In the genomic region with DNA sequence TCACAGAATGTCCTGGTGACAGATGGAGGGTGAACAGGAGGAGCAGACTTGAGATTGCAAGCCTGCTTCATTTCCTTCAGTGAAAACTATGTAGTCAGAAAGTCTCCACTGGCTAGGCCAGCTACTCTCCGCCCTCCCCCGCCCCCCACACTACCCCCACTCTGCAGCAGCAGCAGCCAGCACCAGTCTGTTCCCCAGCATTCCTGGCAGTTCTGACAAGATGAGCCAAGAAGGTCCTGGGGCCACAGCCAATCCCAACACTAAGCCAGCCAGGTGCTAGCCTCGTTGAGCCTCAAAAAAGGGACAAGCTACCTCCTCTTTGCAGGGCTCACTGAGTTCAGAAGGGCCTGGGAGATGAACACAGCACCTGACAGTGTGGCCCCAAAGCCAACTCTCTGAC, we compare ENCODE assay signal across 18 mouse cellular contexts. TPM values are rescaled to one million over a fixed set of nuclear protein-coding genes. Genes with fewer than 3 reads are reported as not detected.
DNase-seq lines count a peak whose midpoint lies in the region; ATAC-seq lines count a peak whose summit lies in the region.
"Had no signal": no experiment of that assay in that cellular context is flagged by ENCODE, and none has a peak within 500 bp of the region (broad histone marks: within the 10 kb centered on the region; RNA-seq: fewer than 3 reads in every experiment).

No protein-coding gene starts in this region.

- H3K9ac ChIP-seq in heart, embryonic 16.5 days (ENCODE audit: low read length), result no peak overlapping the region
- no peak overlapping the region for H3K9ac ChIP-seq in neural tube, embryonic 13.5 days
- H3K9ac ChIP-seq: heart, embryonic 15.5 days had no signal

- H3K27me3 ChIP-seq in heart, embryonic 16.5 days (ENCODE audit: control insufficient read depth, insufficient read depth, low read length), result no peaks in the 10 kb centered on the region
- no peaks in the 10 kb centered on the region for H3K27me3 ChIP-seq in neural tube, embryonic 13.5 days
- H3K27me3 ChIP-seq: heart, embryonic 15.5 days had no signal

- H3K9me3 ChIP-seq in heart, embryonic 16.5 days (replicated peaks; ENCODE audit: control insufficient read depth, low read length), result no peaks in the 10 kb centered on the region
- no peaks in the 10 kb centered on the region for H3K9me3 ChIP-seq in neural tube, embryonic 13.5 days
- H3K9me3 ChIP-seq: heart, embryonic 15.5 days had no signal

- no peak overlapping the region for H3K4me3 ChIP-seq in heart, embryonic 16.5 days (ENCODE audit: low read length)
- no peak overlapping the region for H3K4me3 ChIP-seq in neural tube, embryonic 13.5 days
- H3K4me3 ChIP-seq: heart, embryonic 15.5 days had no signal

- H3K4me2 ChIP-seq in heart, embryonic 16.5 days (ENCODE audit: low read depth, low read length), result no peak overlapping the region
- no peak overlapping the region for H3K4me2 ChIP-seq in neural tube, embryonic 13.5 days
- H3K4me2 ChIP-seq: heart, embryonic 15.5 days had no signal

- ATAC-seq in heart, embryonic 16.5 days (replicated peaks; ENCODE audit: extremely low read depth, insufficient read depth, low FRiP score), result 0 out of 2 replicates have a peak, but pooled peaks have one; percentile 23
- no peak for ATAC-seq in neural tube, embryonic 13.5 days (ENCODE audit: low read depth)
- ATAC-seq: intestine, postnatal 0 days had no signal

- WGBS in heart, embryonic 16.5 days, result 23% methylated on average over 3 of the region's 3 CpGs
- WGBS in neural tube, embryonic 13.5 days, result 62% methylated on average over 3 of the region's 3 CpGs

- no peaks in the 10 kb centered on the region for H3K36me3 ChIP-seq in heart, embryonic 16.5 days (ENCODE audit: control insufficient read depth, insufficient read depth)
- H3K36me3 ChIP-seq in neural tube, embryonic 13.5 days, result no peaks in the 10 kb centered on the region
- H3K36me3 ChIP-seq: heart, embryonic 15.5 days had no signal

- peak; percentile 27 to 28 for DNase-seq in adrenal gland, postnatal 36 days
- no peak for DNase-seq in adrenal gland, postnatal 10 days
- DNase-seq in heart, adult 9 months (ENCODE audit: low spot score in 2 of 2), result no peak
- no peak for DNase-seq in neural tube, embryonic 10.5 days (ENCODE audit: extremely low spot score, low spot score)
- DNase-seq in gastrocnemius, postnatal 4 days (ENCODE audit: low spot score in 2 of 2), result no peak
- no peak for DNase-seq in ovary, adult 18-20 months (ENCODE audit: low spot score)
- DNase-seq: cerebellum, adult 11 months; kidney, postnatal 14 days; lung, postnatal 36 days; thymus, postnatal 4 days had no signal

- no peak overlapping the region for H3K27ac ChIP-seq in heart, embryonic 16.5 days (ENCODE audit: low read length)
- peak overlapping the region; percentile 23 for H3K27ac ChIP-seq in neural tube, embryonic 13.5 days (replicated peaks)
- H3K27ac ChIP-seq: heart, embryonic 15.5 days had no signal

- H3K4me1 ChIP-seq in heart, embryonic 16.5 days (ENCODE audit: control insufficient read depth, insufficient read depth, low read length), result peaks cover 13% of the 10 kb centered on the region
- peaks cover 48% of the 10 kb centered on the region for H3K4me1 ChIP-seq in neural tube, embryonic 13.5 days (replicated peaks)

RNA-seq across cellular contexts. Expression of a gene that starts 16.6 kb away (rescaled TPM):
- total RNA-seq in adrenal gland, postnatal 36 days (2021), result not detected
- total RNA-seq in adrenal gland, postnatal 10 days (2021), result under 1 TPM; 0.12 to 0.15 TPM
- polyA plus RNA-seq in heart, embryonic 16.5 days (2015; fragmentation: Nextera tagmentation; extraction: Ambion mirVana), result 0.07 TPM in 1 of 2 replicates, not detected in the other
- 39.9 and 40.9 TPM in 2 replicates for polyA plus RNA-seq in neural tube, embryonic 13.5 days (2015; fragmentation: Nextera tagmentation; extraction: Ambion mirVana)
- under 1 TPM; 0.16 to 0.17 TPM for total RNA-seq in gastrocnemius, postnatal 4 days (2021)
- total RNA-seq: common myeloid progenitor, adult 5-6 weeks; monocyte, adult 5-6 weeks; neutrophil, adult 5-6 weeks had no signal
- polyA plus RNA-seq: liver, embryonic 16.5 days had no signal

Comparison
In these comparisons a context has a peak if more than half of its experiments do, and no peak if none do; other contexts are left out.
1. DNase-seq: peak in adrenal gland, postnatal 36 days (2 of 2); none in adrenal gland, postnatal 10 days (single experiment), heart, adult 9 months (0 of 2), neural tube, embryonic 10.5 days (single experiment), gastrocnemius, postnatal 4 days (0 of 2) and ovary, adult 18-20 months (single experiment).